Mouse (Mus musculus): ENCODE measurements around the gene Ddx19b.
"Not testable (repeated sequence)": the region's sequence is repeated elsewhere in the genome, so short reads cannot be mapped to it uniquely, and the experiment has no call there.

DNA sequence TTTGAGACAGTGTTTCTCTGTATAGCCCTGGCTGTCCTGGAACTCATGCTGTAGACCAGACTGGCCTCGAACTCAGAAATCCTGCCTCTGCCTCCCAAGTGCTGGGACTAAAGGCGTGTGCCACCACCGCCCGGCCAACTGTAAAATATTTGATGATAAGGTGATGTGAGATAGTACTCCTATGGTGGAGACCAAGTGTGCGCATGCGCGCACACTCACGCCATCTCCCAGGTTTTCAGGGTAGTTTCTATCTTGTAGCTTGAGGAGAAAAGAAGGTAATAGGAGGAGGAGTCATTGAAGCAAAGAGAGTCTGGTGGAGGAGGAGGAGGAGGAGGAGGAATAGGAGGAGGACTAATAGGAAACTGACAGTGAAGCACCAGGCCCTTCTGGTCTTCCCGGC lies 37.1 kb upstream of the Ddx19b start:
- not testable (repeated sequence) for TF ChIP-seq ZC3H11A (IDR thresholded peaks at IDR 0.05; ENCODE audit: borderline replicate concordance, low read depth, low read length); HCFC1 (IDR thresholded peaks at IDR 0.05; ENCODE audit: borderline replicate concordance, insufficient read depth, low read length); MAFK (IDR thresholded peaks at IDR 0.05; ENCODE audit: insufficient read depth, low read depth, low read length); ZNF384 (IDR thresholded peaks at IDR 0.05; ENCODE audit: low read depth, low read length); CHD2 (IDR thresholded peaks at IDR 0.05; ENCODE audit: low read depth, low read length)
